In the genomic region with DNA sequence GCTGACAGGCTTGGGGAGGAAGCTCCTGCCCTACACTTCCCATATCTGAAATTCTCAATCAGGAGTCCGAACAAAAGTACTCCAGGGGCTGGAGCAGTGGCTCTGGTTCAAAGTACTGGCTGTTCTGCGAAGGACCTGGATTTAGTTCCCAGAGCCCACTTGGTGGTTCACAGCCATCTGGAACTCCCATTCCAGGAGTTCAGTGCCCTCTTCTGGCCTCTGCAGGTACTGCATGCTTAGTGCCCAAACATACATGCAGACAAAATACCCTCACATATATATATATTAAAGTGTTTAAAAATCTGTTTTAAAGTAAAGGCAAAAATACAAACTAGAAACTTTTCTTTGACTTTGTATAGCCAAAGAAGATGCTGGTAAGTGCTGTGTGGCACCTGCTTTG, we compare ENCODE assay signal across 8 mouse cellular contexts.
A peak's percentile ranks its signal among the peaks of the same experiment; 100 is the strongest.
DNase-seq lines count a peak whose midpoint lies in the region; ATAC-seq lines count a peak whose summit lies in the region.

No protein-coding gene starts in this region.

- no peak overlapping the region for H3K4me3 ChIP-seq in liver, embryonic 12.5 days

- peak; percentile 33 for DNase-seq in adrenal gland, postnatal 10 days
- DNase-seq in adrenal gland, adult 18-20 months (ENCODE audit: low spot score in 2 of 2), result no peak
- peak; percentile 57 for DNase-seq in liver
- peak; percentile 63 for DNase-seq in embryo, embryonic 10.5 days (ENCODE audit: low spot score)
- peak; percentile 46 for DNase-seq in splenic B cell, adult 2 months (ENCODE audit: low read depth, low spot score)
- no peak for DNase-seq in left cerebral cortex, adult 9 months (ENCODE audit: low spot score in 2 of 2)
- DNase-seq in MN1 (ENCODE audit: low spot score), result no peak

- no peak overlapping the region for H3K27ac ChIP-seq in liver, embryonic 12.5 days

- H3K4me2 ChIP-seq in liver, embryonic 12.5 days, result no peak overlapping the region

- H3K27me3 ChIP-seq in liver, embryonic 12.5 days (replicated peaks), result no peaks in the 10 kb centered on the region
- no peaks in the 10 kb centered on the region for H3K27me3 ChIP-seq in splenic B cell, adult 2 months (ENCODE audit: control insufficient read depth, insufficient read depth, low read length, poor library complexity, severe bottlenecking)

- H3K9me3 ChIP-seq in liver, embryonic 12.5 days (replicated peaks), result no peaks in the 10 kb centered on the region

- 85% methylated on average over 2 of the region's 2 CpGs for WGBS in liver, embryonic 12.5 days (ENCODE audit: insufficient replicate concordance)

- peaks cover 71% of the 10 kb centered on the region for H3K36me3 ChIP-seq in liver, embryonic 12.5 days
- H3K36me3 ChIP-seq in splenic B cell, adult 2 months (ENCODE audit: control insufficient read depth, insufficient read depth, low read length, poor library complexity, severe bottlenecking), result no peaks in the 10 kb centered on the region

- no peak overlapping the region for H3K9ac ChIP-seq in liver, embryonic 12.5 days

- ATAC-seq in liver, embryonic 12.5 days, result no peak

- H3K4me1 ChIP-seq in liver, embryonic 12.5 days, result no peaks in the 10 kb centered on the region

Comparison
In these comparisons a context has a peak if more than half of its experiments do, and no peak if none do; other contexts are left out.
1. DNase-seq: peak in adrenal gland, postnatal 10 days (single experiment), liver (single experiment), embryo, embryonic 10.5 days (single experiment) and splenic B cell, adult 2 months (single experiment); none in adrenal gland, adult 18-20 months (0 of 2), left cerebral cortex, adult 9 months (0 of 2) and MN1 (single experiment).